Mouse (Mus musculus): ENCODE results near the gene Lrrc27. TPM values are rescaled to one million over a fixed set of nuclear protein-coding genes. Genes with fewer than 3 reads are reported as not detected.

Gene Lrrc27
- polyA plus RNA-seq, 1 experiment from 2014 or later: 5.2 TPM

DNA sequence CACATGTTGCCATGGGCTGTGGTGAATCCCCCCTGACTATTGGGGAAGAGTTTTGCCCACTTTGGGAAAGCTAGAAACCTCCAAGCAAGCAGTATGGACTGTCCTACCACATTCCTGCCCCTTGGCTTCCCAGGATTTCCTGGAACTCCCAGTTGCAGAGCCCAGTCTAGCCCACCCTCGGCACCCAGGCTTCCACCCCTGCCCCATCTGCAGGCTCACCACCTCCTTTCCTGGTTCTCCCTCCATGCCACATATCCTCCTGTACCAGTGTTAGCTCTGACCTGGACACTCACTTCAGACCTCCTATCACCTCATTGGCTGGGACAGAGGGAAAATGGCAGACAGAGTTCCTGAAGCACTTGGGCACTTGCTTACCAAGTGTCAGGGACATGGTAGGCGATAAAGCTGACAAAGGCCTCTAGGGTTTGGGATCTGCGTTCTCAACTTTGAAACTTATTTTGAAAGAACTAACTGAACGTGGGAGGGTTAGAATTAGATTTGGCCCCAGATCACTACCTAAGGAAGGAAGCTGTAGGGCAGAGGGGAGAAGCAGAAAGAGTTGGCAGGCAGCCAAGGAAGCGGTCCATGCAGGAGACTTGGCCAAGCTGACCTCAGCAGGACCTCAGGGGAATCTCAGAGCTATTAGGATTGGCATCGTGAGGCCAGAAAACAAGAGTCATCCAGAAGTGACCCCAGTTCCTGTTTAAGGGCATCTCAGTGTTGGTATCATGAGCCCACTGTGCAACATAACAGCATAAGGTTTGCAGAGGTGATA is 6.0 kb downstream of the Lrrc27 start:
- no peak overlapping the region for H3K4me3 ChIP-seq (replicated peaks; ENCODE audit: low read length)

DNA sequence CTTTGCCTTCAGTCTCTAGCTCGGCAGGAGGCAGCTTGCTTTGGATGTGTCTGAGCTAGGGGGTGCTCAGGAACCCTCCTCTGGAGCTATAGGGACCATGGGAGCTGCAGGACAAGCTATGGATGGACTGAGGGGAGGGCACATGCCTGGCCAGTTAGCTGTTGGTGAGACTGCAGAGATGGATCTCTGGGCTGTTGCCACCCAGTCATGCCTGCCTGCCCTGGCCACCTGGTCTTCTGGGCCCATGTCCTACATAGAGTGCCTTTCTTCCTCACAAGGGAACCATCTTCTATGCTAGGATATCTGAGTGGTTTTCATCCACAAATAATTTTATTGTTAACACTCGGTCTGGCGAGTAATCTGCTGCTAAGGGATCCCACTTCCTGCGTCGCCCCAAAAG is 6.7 kb downstream of the Lrrc27 start:
- ATAC-seq (ENCODE audit: low FRiP score): no peak
- WGBS: 90% methylated on average over 5 of the region's 5 CpGs
- H3K9ac ChIP-seq: no peak overlapping the region

More for the DNA sequence above, 6.0 kb downstream of the Lrrc27 start:
- no peak overlapping the region for H3K27ac ChIP-seq
- H3K27me3 ChIP-seq (ENCODE audit: control insufficient read depth, insufficient read depth, low read length): no peaks in the 10 kb centered on the region
- no peaks in the 10 kb centered on the region for H3K9me3 ChIP-seq (ENCODE audit: control insufficient read depth, low read length)
- no peak overlapping the region for H3K4me2 ChIP-seq (replicated peaks)
- H3K4me1 ChIP-seq (replicated peaks; ENCODE audit: control insufficient read depth, insufficient read depth, low read length): 0 out of 2 replicates have a peak, but pooled peaks cover 3% of the 10 kb centered on the region
- no peaks in the 10 kb centered on the region for H3K36me3 ChIP-seq (replicated peaks; ENCODE audit: control insufficient read depth, insufficient read depth)
- H3K9ac ChIP-seq: no peak overlapping the region
- ATAC-seq (ENCODE audit: low FRiP score): no peak
- WGBS: 64% methylated on average over 6 of the region's 6 CpGs
- no peak for DNase-seq (ENCODE audit: low spot score)

DNA sequence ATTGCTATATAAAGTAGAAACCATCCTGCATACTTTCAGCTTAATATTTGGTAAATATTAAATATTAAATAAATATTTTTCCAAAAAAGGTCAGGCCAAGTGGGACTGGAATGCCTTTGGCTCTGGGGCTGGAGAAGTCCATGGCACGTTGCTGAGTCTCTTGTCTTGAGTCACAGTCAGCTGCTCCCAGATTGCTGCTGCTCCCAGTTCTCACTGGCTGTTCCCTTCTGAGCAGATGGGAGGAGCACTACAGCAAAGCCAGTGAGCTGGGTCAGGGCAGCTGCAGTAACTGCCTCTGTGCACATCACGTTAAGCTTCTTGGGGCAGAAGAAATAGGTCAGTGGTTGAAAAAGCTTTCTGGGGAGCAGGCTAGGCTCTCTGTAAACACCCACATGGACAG is 7.5 kb downstream of the Lrrc27 start:
- ATAC-seq (ENCODE audit: low FRiP score) (no peak), DNase-seq (ENCODE audit: low spot score) (no peak)

More for the DNA sequence above, 6.7 kb downstream of the Lrrc27 start:
- no peak overlapping the region for H3K27ac ChIP-seq
- H3K27me3 ChIP-seq (ENCODE audit: control insufficient read depth, insufficient read depth, low read length): no peaks in the 10 kb centered on the region
- no peaks in the 10 kb centered on the region for H3K36me3 ChIP-seq (replicated peaks; ENCODE audit: control insufficient read depth, insufficient read depth)
- H3K4me1 ChIP-seq (replicated peaks; ENCODE audit: control insufficient read depth, insufficient read depth, low read length): no peaks in the 10 kb centered on the region
- H3K9me3 ChIP-seq (ENCODE audit: control insufficient read depth, low read length): no peaks in the 10 kb centered on the region
- DNase-seq (ENCODE audit: low spot score): no peak
- no peak overlapping the region for H3K4me2 ChIP-seq (replicated peaks)
- H3K4me3 ChIP-seq (replicated peaks; ENCODE audit: low read length): no peak overlapping the region

DNA sequence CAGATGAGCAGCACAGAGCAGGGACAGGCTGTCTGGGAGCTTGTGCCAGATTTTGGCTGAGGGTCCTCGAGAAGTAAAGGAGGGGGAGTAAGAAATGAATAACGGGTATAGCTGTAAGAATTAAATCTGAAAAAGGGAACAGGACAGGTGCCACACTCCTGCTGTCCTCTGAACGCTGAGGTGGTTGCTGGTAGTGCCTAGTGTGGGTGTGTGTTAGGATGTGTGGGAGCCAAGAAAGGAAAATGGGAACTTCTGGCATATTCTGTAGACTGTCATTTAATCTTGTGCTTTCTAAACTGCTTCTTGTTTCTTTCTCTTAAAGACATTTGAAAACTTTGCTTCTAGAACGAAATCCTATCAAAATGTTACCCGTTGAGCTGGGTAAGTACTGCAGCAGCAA is 8.3 kb downstream of the Lrrc27 start:
- ATAC-seq (ENCODE audit: low FRiP score): no peak
- Histone ChIP-seq H3K4me2 (replicated peaks) (no peak overlapping the region), H3K27me3 (ENCODE audit: control insufficient read depth, insufficient read depth, low read length) (no peaks in the 10 kb centered on the region), H3K36me3 (replicated peaks; ENCODE audit: control insufficient read depth, insufficient read depth) (no peaks in the 10 kb centered on the region), H3K9ac (no peak overlapping the region), H3K9me3 (ENCODE audit: control insufficient read depth, low read length) (no peaks in the 10 kb centered on the region), H3K27ac (no peak overlapping the region), H3K4me3 (replicated peaks; ENCODE audit: low read length) (no peak overlapping the region), H3K4me1 (replicated peaks; ENCODE audit: control insufficient read depth, insufficient read depth, low read length) (no peaks in the 10 kb centered on the region)
- no peak for DNase-seq (ENCODE audit: low spot score)
- WGBS: 89% methylated on average over 5 of the region's 5 CpGs

More for the DNA sequence above, 7.5 kb downstream of the Lrrc27 start:
- Histone ChIP-seq H3K36me3 (replicated peaks; ENCODE audit: control insufficient read depth, insufficient read depth) (no peaks in the 10 kb centered on the region), H3K9me3 (ENCODE audit: control insufficient read depth, low read length) (no peaks in the 10 kb centered on the region), H3K27me3 (ENCODE audit: control insufficient read depth, insufficient read depth, low read length) (no peaks in the 10 kb centered on the region), H3K9ac (no peak overlapping the region), H3K4me1 (replicated peaks; ENCODE audit: control insufficient read depth, insufficient read depth, low read length) (no peaks in the 10 kb centered on the region), H3K27ac (no peak overlapping the region), H3K4me3 (replicated peaks; ENCODE audit: low read length) (no peak overlapping the region), H3K4me2 (replicated peaks) (no peak overlapping the region)
- 28% methylated on average over 2 of the region's 2 CpGs for WGBS

DNA sequence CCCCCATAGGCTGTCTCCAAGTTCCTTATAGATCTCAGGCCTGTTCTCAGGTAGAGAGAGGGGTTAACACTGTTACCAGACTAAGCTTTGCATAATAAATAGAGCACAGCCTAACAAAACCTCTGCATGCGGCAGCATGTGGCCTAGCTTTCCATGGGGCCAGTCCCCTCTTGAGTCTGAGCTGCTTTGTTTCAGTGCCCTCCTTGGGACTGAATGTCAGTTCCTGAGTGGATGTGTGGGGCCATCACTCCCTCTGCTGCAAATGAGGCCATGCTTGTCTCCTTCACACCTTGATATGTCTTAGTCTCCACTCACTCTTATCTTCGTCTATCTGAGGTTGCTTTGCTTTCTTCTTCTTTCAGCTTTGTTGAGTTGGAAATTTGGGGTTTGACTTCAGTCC is 9.1 kb downstream of the Lrrc27 start:
- Histone ChIP-seq H3K4me1 (replicated peaks; ENCODE audit: control insufficient read depth, insufficient read depth, low read length) (no peaks in the 10 kb centered on the region), H3K27me3 (ENCODE audit: control insufficient read depth, insufficient read depth, low read length) (no peaks in the 10 kb centered on the region), H3K4me3 (replicated peaks; ENCODE audit: low read length) (no peak overlapping the region), H3K4me2 (replicated peaks) (no peak overlapping the region), H3K27ac (no peak overlapping the region), H3K9ac (no peak overlapping the region), H3K36me3 (replicated peaks; ENCODE audit: control insufficient read depth, insufficient read depth) (no peaks in the 10 kb centered on the region), H3K9me3 (ENCODE audit: control insufficient read depth, low read length) (no peaks in the 10 kb centered on the region)
- 53% methylated on average over 2 of the region's 2 CpGs for WGBS
- ATAC-seq (ENCODE audit: low FRiP score) (no peak), DNase-seq (ENCODE audit: low spot score) (no peak)

DNA sequence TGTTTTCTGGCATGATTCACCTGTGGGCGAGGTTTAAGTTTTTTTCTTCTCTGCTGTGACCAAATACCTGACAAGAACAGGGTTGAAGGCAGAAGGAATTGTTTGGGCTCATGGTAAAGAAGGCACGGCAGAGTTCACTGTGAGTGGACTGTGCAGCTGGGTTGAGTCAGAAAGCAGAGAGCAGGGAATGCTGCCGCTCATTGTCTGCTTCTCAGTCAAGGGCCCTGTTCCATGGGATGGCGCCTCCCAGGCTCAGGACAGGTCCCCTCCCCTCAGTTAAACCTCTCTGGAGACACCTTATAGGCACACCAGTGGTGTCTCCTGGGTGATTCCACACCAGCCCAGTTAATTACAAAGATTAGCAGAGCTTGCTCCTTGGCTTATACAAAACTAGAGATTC is 9.6 kb downstream of the Lrrc27 start:
- no peak overlapping the region for H3K4me2 ChIP-seq (replicated peaks)
- no peak overlapping the region for H3K27ac ChIP-seq
- H3K36me3 ChIP-seq (replicated peaks; ENCODE audit: control insufficient read depth, insufficient read depth): no peaks in the 10 kb centered on the region
- no peaks in the 10 kb centered on the region for H3K4me1 ChIP-seq (replicated peaks; ENCODE audit: control insufficient read depth, insufficient read depth, low read length)
- ATAC-seq (ENCODE audit: low FRiP score): no peak
- H3K9ac ChIP-seq: no peak overlapping the region
- no peak for DNase-seq (ENCODE audit: low spot score)
- no peaks in the 10 kb centered on the region for H3K9me3 ChIP-seq (ENCODE audit: control insufficient read depth, low read length)
- 80% methylated on average over 4 of the region's 4 CpGs for WGBS
- no peaks in the 10 kb centered on the region for H3K27me3 ChIP-seq (ENCODE audit: control insufficient read depth, insufficient read depth, low read length)
- no peak overlapping the region for H3K4me3 ChIP-seq (replicated peaks; ENCODE audit: low read length)

DNA sequence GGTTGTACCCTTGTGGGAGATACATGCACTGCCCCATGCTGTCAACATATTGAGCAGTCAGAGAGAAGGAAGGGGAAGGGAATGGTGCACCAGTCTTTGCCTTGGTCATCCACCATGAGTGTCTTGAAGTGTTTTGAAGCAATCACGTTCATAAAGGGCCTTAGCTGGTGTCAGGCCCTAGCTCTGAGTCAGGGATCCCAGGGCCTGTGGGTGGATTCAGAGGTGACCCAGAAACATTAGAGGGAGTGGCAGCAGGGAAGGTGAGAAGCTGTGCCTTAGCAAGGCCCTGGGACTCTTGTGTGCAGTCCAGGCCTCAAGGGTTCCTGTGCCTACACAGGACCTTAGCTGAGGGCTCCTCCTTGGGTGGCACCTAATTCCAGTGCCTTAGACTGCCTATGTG is 11.3 kb downstream of the Lrrc27 start:
- Histone ChIP-seq H3K27ac (no peak overlapping the region), H3K9me3 (ENCODE audit: control insufficient read depth, low read length) (no peaks in the 10 kb centered on the region), H3K4me2 (replicated peaks) (no peak overlapping the region), H3K9ac (no peak overlapping the region), H3K27me3 (ENCODE audit: control insufficient read depth, insufficient read depth, low read length) (no peaks in the 10 kb centered on the region), H3K4me3 (replicated peaks; ENCODE audit: low read length) (no peak overlapping the region), H3K4me1 (replicated peaks; ENCODE audit: control insufficient read depth, insufficient read depth, low read length) (no peaks in the 10 kb centered on the region), H3K36me3 (replicated peaks; ENCODE audit: control insufficient read depth, insufficient read depth) (no peaks in the 10 kb centered on the region)
- no peak for DNase-seq (ENCODE audit: low spot score)
- 88% methylated on average over 1 of the region's 1 CpGs for WGBS
- no peak for ATAC-seq (ENCODE audit: low FRiP score)

DNA sequence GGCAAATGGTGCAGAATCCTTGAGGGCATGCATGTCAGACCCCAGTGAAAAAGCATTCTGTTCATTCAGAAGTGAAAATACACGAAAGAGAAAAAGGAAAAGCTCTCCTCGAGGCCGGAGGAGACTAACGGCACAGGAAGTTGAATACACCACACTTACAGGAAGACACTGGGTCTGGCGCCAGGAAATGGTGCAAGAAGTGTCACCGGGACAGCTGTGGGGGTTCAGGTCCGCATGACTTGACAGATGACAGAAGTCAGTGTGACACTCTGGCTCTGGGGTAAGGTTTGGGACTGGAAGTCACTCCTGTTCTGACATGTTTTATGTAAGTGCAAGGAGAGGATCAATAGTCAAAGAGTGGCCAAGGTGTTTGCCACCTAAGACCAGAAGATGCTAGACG is 11.9 kb downstream of the Lrrc27 start:
- H3K27ac ChIP-seq: no peak overlapping the region
- no peak overlapping the region for H3K9ac ChIP-seq
- no peaks in the 10 kb centered on the region for H3K36me3 ChIP-seq (replicated peaks; ENCODE audit: control insufficient read depth, insufficient read depth)
- H3K4me1 ChIP-seq (replicated peaks; ENCODE audit: control insufficient read depth, insufficient read depth, low read length): no peaks in the 10 kb centered on the region
- WGBS: 83% methylated on average over 8 of the region's 8 CpGs
- H3K27me3 ChIP-seq (ENCODE audit: control insufficient read depth, insufficient read depth, low read length): no peaks in the 10 kb centered on the region
- DNase-seq (ENCODE audit: low spot score) (no peak), ATAC-seq (ENCODE audit: low FRiP score) (no peak)
- no peaks in the 10 kb centered on the region for H3K9me3 ChIP-seq (ENCODE audit: control insufficient read depth, low read length)
- H3K4me2 ChIP-seq (replicated peaks): no peak overlapping the region
- no peak overlapping the region for H3K4me3 ChIP-seq (replicated peaks; ENCODE audit: low read length)

DNA sequence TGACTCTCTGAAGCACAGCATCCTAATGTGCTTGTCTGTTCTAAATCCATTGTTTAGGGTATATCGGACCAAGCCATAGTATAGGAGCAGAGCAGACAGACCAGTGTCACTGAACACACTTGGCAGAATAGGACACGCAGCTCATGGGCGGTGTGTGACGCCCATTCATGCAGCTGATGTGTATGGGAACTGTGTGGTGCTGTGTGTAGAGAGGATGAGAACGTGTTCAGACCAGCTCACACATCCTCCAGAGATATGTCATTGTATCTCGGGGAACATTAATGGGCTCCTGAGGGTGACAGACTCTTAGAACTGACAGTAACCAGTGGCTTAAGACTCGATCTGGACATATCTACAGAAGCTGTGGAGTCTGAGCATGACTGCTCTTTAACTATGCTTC is 13.6 kb downstream of the Lrrc27 start:
- no peak overlapping the region for H3K4me2 ChIP-seq (replicated peaks)
- DNase-seq (ENCODE audit: low spot score) (no peak), ATAC-seq (ENCODE audit: low FRiP score) (no peak)
- H3K27me3 ChIP-seq (ENCODE audit: control insufficient read depth, insufficient read depth, low read length): no peaks in the 10 kb centered on the region
- no peaks in the 10 kb centered on the region for H3K4me1 ChIP-seq (replicated peaks; ENCODE audit: control insufficient read depth, insufficient read depth, low read length)
- WGBS: 89% methylated on average over 7 of the region's 7 CpGs
- H3K9ac ChIP-seq: no peak overlapping the region
- H3K4me3 ChIP-seq (replicated peaks; ENCODE audit: low read length): no peak overlapping the region
- H3K9me3 ChIP-seq (ENCODE audit: control insufficient read depth, low read length): no peaks in the 10 kb centered on the region
- no peak overlapping the region for H3K27ac ChIP-seq
- no peaks in the 10 kb centered on the region for H3K36me3 ChIP-seq (replicated peaks; ENCODE audit: control insufficient read depth, insufficient read depth)

Measured in hindbrain, embryonic 14.5 days (tissue).